Mouse (Mus musculus): Measurements from ENCODE around the gene Mrps27.

Gene Mrps27

GRCm38 (mm10) chr13:99391417-99391816 is 46.8 kb downstream of the Mrps27 start:
- peak; percentile 50 to 52 for DNase-seq

GRCm38 (mm10) chr13:99393128-99393527 is 48.5 kb downstream of the Mrps27 start:
- DNase-seq = no peak

GRCm38 (mm10) chr13:99394694-99395093 is 50.1 kb downstream of the Mrps27 start:
- DNase-seq = no peak

GRCm38 (mm10) chr13:99395531-99395930 is 50.9 kb downstream of the Mrps27 start:
- DNase-seq = no peak

- DNase-seq = no peak
Measured at GRCm38 (mm10) chr13:99397228-99397627, 52.6 kb downstream of the Mrps27 start.

- DNase-seq = peak; percentile 81 to 82
Measured at GRCm38 (mm10) chr13:99398149-99398701, 53.6 kb downstream of the Mrps27 start.

- peak in 1 of 2 experiments; percentile 12 for DNase-seq
Measured at GRCm38 (mm10) chr13:99399373-99399772, 54.8 kb downstream of the Mrps27 start.

GRCm38 (mm10) chr13:99409216-99409615 is 64.6 kb downstream of the Mrps27 start:
- DNase-seq = no peak

- no peak for DNase-seq
Measured at GRCm38 (mm10) chr13:99410611-99411515, 66.3 kb downstream of the Mrps27 start.

- no peak for DNase-seq
Measured at GRCm38 (mm10) chr13:99411761-99412160, 67.2 kb downstream of the Mrps27 start.

GRCm38 (mm10) chr13:99412477-99413080 is 68.0 kb downstream of the Mrps27 start:
- peak; percentile 33 to 47 for DNase-seq

GRCm38 (mm10) chr13:99413481-99414351 is 69.1 kb downstream of the Mrps27 start:
- no peak for DNase-seq

- DNase-seq = no peak
Measured at GRCm38 (mm10) chr13:99414352-99414742, 69.8 kb downstream of the Mrps27 start.

GRCm38 (mm10) chr13:99416601-99417000 is 72.0 kb downstream of the Mrps27 start:
- no peak for DNase-seq

- DNase-seq = no peak
Measured at GRCm38 (mm10) chr13:99423581-99423980, 79.0 kb downstream of the Mrps27 start.

GRCm38 (mm10) chr13:99433068-99434008 is 88.8 kb downstream of the Mrps27 start:
- DNase-seq = peak in 1 of 2 experiments; percentile 17

- no peak for DNase-seq
Measured at GRCm38 (mm10) chr13:99434494-99434893, 89.9 kb downstream of the Mrps27 start.

GRCm38 (mm10) chr13:99437051-99437450 is 92.5 kb downstream of the Mrps27 start:
- DNase-seq = no peak

GRCm38 (mm10) chr13:99439357-99439756 is 94.8 kb downstream of the Mrps27 start:
- DNase-seq = no peak

- DNase-seq = no peak
Measured at GRCm38 (mm10) chr13:99440228-99440627, 95.6 kb downstream of the Mrps27 start.

- DNase-seq = no peak
Measured at GRCm38 (mm10) chr13:99441700-99442433, 97.3 kb downstream of the Mrps27 start.

Data from lung, adult 18-20 months (tissue).